Mouse (Mus musculus) heart, adult 2 months (tissue): ENCODE results near the gene Cmtm8. TPM values are rescaled to one million over a fixed set of nuclear protein-coding genes. Genes with fewer than 3 reads are reported as not detected.

ENCODE experiments used
- DNase-seq, 2 experiments: peaks; one replicate each; pipeline ENCODE4 v3.0.0; 2021
- H3K27ac ChIP-seq: fragments of 200-600 bp; 2 replicates; pipeline ENCODE4 v1.8.1; 2022
- H3K27me3 ChIP-seq: fragments of 200-500 bp; 2 replicates; pipeline ENCODE4 v1.6.1; 2012; ENCODE audit warnings: mild to moderate bottlenecking, low read length, inconsistent platforms, mixed read lengths; ENCODE audit not compliant: control insufficient read depth, insufficient read depth
- H3K36me3 ChIP-seq: fragments of 200-500 bp; 2 replicates; pipeline ENCODE4 v1.6.1; 2012; ENCODE audit warnings: low read length, inconsistent platforms; ENCODE audit not compliant: control insufficient read depth, insufficient read depth
- H3K4me1 ChIP-seq: fragments of 200-500 bp; 2 replicates; pipeline ENCODE4 v1.6.1; 2011; ENCODE audit warnings: low read length; ENCODE audit not compliant: control insufficient read depth, insufficient read depth
- H3K4me3 ChIP-seq: fragments of 200-600 bp; 2 replicates; pipeline ENCODE4 v1.8.1; 2022
- H3K79me2 ChIP-seq: fragments of 200-500 bp; replicated peaks from 2 replicates; pipeline ENCODE4 v1.6.1; 2012; ENCODE audit warnings: mild to moderate bottlenecking, inconsistent platforms, low read length, moderate library complexity, mixed read lengths; ENCODE audit not compliant: control insufficient read depth, insufficient read depth
- H3K9ac ChIP-seq: fragments of 200-500 bp; 2 replicates; pipeline ENCODE4 v1.6.1; 2012; ENCODE audit warnings: low read depth, mild to moderate bottlenecking, control low read depth, inconsistent platforms, low read length, mixed read lengths
- CTCF ChIP-seq: fragments of 200-600 bp; IDR thresholded peaks from 2 replicates; pipeline ENCODE4 v1.8.1; 2022; ENCODE audit warnings: antibody characterized with exemption, mild to moderate bottlenecking, moderate library complexity
- EP300 ChIP-seq: fragments of 200-500 bp; IDR thresholded peaks from 2 replicates; pipeline ENCODE4 v1.6.1; 2011; ENCODE audit warnings: low read depth, low read length, control low read depth; ENCODE audit not compliant: insufficient read depth
- POLR2A ChIP-seq: fragments of 200-500 bp; IDR thresholded peaks from 2 replicates; pipeline ENCODE4 v1.6.1; 2011; ENCODE audit warnings: mild to moderate bottlenecking, low read depth, low read length, control low read depth; ENCODE audit not compliant: insufficient read depth
- WGBS: fragments of 180-500 bp; shearing (Covaris S2); methylation state at CpG from one replicate; pipeline ENCODE4 v1.1.7; 2018; 5-methylcytosine and 5-hydroxymethylcytosine counted together
- intact Hi-C: fragments of 180-260 bp; cut with DNase I; formaldehyde crosslinking; loops from one replicate; pipeline ENCODE4 v1.15.1; 2025
- polyA plus RNA-seq: library from polyadenylated mRNA; depleted of rRNA; stranded (reverse); fragments of >200 nt; gene quantifications from 2 replicates; pipeline ENCODE4 v1.2.3, GENCODE M21; 2012
- total RNA-seq, 2 experiments: library from RNA; stranded (reverse); gene quantifications; 2 replicates each; pipeline ENCODE4 v1.2.3; 2021

Cmtm8 gene
- total and polyA plus RNA-seq, 3 experiments = 11.5 to 28.7 (median 11.9) TPM

DNA sequence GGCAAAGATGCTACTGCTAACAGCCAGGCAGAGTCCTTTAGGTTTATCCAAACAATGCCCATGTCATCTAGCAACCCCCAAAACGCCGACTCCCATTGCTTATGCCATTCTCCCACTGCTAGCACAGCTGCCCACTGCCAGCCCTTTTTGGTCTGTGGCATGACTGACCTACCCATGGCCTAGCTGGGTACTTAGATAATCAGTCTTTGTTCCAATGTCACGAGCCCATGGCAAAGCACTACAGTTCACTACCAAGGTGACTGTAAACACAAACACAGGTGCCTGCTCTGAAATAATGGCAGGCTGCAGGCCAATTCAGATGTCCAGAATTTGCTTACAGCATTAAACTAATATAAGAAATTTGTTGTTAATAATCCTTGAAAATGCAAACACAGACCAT lies 25.0 kb downstream of the Cmtm8 start:
- Histone ChIP-seq H3K27me3 (no peaks in the 10 kb centered on the region), H3K4me1 (peaks cover 4% of the 10 kb centered on the region), H3K27ac (peak overlapping the region; percentile 75), H3K36me3 (no peaks in the 10 kb centered on the region), H3K9ac (peak overlapping the region; percentile 57; the same call in 1 of the 2 replicates), H3K79me2 (no peaks in the 10 kb centered on the region; the same call in 1 of the 2 replicates), H3K4me3 (peak overlapping the region; percentile 43)
- DNase-seq = peak; percentile 41 to 55
- intact Hi-C loops = loop anchor here (5.0 kb wide), 2 partner anchors 33 to 68 kb away; no protein-coding TSS in a partner anchor
- 61% methylated on average over 3 of the region's 3 CpGs for WGBS
- TF ChIP-seq POLR2A (peak; percentile 78), CTCF (no peak), EP300 (0 out of 2 replicates have a peak, but pooled peaks have one; percentile 79)

DNA sequence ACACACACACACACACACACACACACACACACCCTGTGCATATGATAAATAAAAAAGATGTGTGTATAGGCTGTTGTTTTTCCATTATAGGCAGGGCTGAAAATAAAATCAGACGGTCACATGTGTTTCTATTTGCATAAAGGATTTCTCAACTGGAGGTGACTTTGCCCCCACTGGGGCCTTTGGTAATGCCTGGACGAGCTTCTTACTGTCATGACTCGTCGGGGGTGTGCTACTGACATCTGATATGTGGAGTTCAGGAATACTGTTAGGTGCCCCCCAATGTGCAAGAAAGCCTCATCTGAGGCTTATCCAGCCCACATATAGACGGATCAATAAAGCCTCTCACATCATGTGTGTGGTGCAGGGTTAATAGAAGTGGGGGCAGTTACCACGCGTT lies 26.9 kb downstream of the Cmtm8 start:
- no peaks in the 10 kb centered on the region for H3K36me3 ChIP-seq
- DNase-seq = no peak
- 71% methylated on average over 7 of the region's 7 CpGs for WGBS
- H3K27ac ChIP-seq = peak overlapping the region; percentile 75
- H3K79me2 ChIP-seq = no peaks in the 10 kb centered on the region; the same call in 1 of the 2 replicates
- no peaks in the 10 kb centered on the region for H3K27me3 ChIP-seq
- no peak overlapping the region for H3K9ac ChIP-seq
- no peak for TF ChIP-seq POLR2A
- no peak for TF ChIP-seq EP300
- TF ChIP-seq CTCF = no peak
- peak overlapping the region; percentile 17 for H3K4me3 ChIP-seq
- H3K4me1 ChIP-seq = peaks cover 4% of the 10 kb centered on the region
- intact Hi-C loops = loop anchor here (5.0 kb wide), 2 partner anchors 35 to 70 kb away; no protein-coding TSS in a partner anchor

DNA sequence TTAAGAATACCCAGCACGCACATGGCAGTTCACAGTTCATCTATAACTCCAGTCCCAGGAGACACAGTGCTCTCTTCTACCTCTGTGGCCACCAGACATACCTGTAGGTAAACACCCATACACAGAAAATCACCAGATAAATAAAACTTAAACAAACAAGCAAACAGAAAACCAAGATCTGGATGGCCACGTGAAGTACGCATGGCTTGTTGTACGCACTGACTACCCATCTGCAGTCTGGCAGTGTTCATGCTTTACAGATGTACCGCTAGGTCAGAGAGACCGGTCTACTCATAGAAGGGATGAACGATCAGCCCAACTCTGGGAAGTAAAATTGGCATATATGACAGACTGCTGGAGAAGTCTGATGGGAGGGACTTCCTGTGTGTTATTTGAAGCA lies 27.8 kb downstream of the Cmtm8 start:
- Histone ChIP-seq H3K36me3 (no peaks in the 10 kb centered on the region), H3K4me3 (no peak overlapping the region), H3K27me3 (no peaks in the 10 kb centered on the region), H3K79me2 (no peaks in the 10 kb centered on the region; the same call in 1 of the 2 replicates), H3K9ac (no peak overlapping the region), H3K27ac (no peak overlapping the region), H3K4me1 (peaks cover 5% of the 10 kb centered on the region)
- no peak for TF ChIP-seq EP300
- no peak for TF ChIP-seq POLR2A
- no peak for TF ChIP-seq CTCF
- 94% methylated on average over 7 of the region's 7 CpGs for WGBS
- intact Hi-C loops = loop anchor here (5.0 kb wide), 2 partner anchors 36 to 71 kb away; no protein-coding TSS in a partner anchor
- no peak for DNase-seq

DNA sequence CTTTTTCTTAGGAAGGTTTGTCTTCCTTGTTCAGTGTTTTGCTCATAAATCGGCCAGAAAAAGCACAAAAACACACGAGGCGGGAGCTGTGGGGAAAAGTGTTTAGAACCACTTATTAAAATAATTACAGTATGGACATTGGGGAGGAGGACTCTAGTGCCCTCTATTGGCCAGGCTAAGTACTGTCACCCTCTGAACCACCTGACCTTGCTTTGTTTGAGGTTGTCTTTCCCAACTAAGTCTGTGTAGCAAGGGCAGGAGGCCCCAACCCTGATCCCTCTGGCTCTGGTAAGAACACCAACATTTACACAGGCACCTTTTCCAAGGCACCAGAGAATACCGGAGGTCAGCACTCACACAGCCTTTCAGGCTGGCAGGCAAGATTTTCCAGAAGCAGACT lies 28.6 kb downstream of the Cmtm8 start:
- intact Hi-C loops = loop anchor here (1.0 to 5.0 kb wide), 4 partner anchors 18 to 72 kb away; no protein-coding TSS in a partner anchor
- no peak overlapping the region for H3K9ac ChIP-seq
- peak overlapping the region; percentile 3; the same call in 1 of the 2 replicates for H3K27ac ChIP-seq
- H3K27me3 ChIP-seq = no peaks in the 10 kb centered on the region
- 48% methylated on average over 4 of the region's 4 CpGs for WGBS
- no peaks in the 10 kb centered on the region; the same call in 1 of the 2 replicates for H3K79me2 ChIP-seq
- H3K4me3 ChIP-seq = no peak overlapping the region
- peaks cover 5% of the 10 kb centered on the region for H3K4me1 ChIP-seq
- TF ChIP-seq EP300 (0 out of 2 replicates have a peak, but pooled peaks have one; percentile 22), CTCF (peak; percentile 97), POLR2A (no peak)
- peak; percentile 42 to 57 for DNase-seq
- H3K36me3 ChIP-seq = no peaks in the 10 kb centered on the region

DNA sequence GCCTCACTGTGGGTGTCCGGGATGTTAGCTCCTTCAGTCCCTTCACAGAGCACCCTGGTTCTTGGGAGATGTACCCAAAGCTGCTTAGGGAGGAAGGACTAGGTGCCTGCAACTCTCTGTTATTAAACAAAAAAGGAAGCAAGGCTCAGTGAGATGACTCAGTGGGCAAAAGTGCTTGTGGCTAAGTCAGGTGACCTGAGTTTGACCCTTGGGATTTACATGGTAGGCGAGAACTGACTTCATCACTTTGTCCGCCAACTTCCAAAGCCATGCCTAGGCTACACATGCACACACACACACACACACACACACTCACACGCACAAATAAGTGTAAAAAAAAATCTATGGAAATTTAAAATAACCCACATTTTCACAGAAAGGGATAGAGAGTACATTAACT lies 32.0 kb downstream of the Cmtm8 start:
- TF ChIP-seq POLR2A (no peak), CTCF (no peak), EP300 (no peak)
- 80% methylated on average over 4 of the region's 4 CpGs for WGBS
- H3K36me3 ChIP-seq = no peaks in the 10 kb centered on the region
- no peak for DNase-seq
- no peaks in the 10 kb centered on the region; the same call in 1 of the 2 replicates for H3K79me2 ChIP-seq
- intact Hi-C loops = loop anchor here (5.0 kb wide), 1 partner anchor 145 kb away; no protein-coding TSS in a partner anchor
- peaks cover 5% of the 10 kb centered on the region for H3K4me1 ChIP-seq
- no peak overlapping the region for H3K9ac ChIP-seq
- H3K27me3 ChIP-seq = no peaks in the 10 kb centered on the region
- no peak overlapping the region for H3K4me3 ChIP-seq
- no peak overlapping the region for H3K27ac ChIP-seq

DNA sequence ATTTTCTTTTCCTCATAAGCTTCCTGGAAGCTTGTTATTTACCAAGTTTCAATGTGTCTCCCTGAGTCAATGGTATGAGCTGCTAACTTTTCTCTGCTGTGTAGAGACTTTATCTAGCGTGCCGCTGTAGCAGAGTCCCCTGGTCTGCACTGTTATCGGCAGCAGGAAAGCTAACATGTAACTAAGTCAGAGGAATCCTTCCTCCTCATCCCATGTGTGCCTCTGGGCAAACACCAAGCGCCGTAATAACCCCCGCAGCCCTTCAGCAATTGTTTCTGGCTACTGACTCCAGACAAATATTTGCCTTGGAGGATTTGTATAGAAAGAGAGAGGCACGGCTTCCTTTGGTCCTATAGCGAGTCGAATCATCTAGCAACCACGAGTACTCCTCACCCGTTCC lies 33.1 kb downstream of the Cmtm8 start:
- Histone ChIP-seq H3K27me3 (no peaks in the 10 kb centered on the region), H3K9ac (no peak overlapping the region), H3K4me3 (no peak overlapping the region), H3K36me3 (no peaks in the 10 kb centered on the region), H3K27ac (no peak overlapping the region), H3K79me2 (no peaks in the 10 kb centered on the region; the same call in 1 of the 2 replicates), H3K4me1 (peaks cover 4% of the 10 kb centered on the region)
- WGBS = 59% methylated on average over 11 of the region's 11 CpGs
- intact Hi-C loops = loop anchor here (5.0 kb wide), 1 partner anchor 146 kb away; no protein-coding TSS in a partner anchor
- TF ChIP-seq EP300 (no peak), CTCF (no peak), POLR2A (no peak)
- DNase-seq = no peak
